Mouse (Mus musculus): ENCODE measurements at regions not wholly inside any gene's neighbourhood (a gene's known extent, or its start where the extent isn't known, plus 50 kb on each side); places are given as distances from the start of the nearest gene placed in this dataset.

DNA sequence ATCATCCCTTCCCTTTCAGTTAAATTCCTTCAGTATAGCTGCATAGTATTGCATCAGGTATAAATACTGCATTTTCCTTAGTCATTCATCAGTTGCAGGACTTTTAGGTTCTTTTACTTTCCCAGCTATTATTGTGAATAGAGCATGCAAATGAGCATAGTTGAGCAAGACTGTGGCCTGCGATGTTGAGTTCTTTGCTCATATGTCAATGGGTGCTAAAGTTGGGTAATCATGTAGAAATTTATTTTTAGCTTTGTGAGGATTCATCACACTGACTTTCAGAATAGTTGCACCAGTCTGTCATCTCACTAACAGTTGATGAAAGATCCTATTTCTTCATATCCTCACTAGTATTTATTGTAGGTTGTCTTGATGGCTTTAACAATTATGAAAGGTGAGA, 380.3 kb upstream of the Arrdc3 start:
- DNase-seq (ENCODE audit: low spot score), result no peak

DNA sequence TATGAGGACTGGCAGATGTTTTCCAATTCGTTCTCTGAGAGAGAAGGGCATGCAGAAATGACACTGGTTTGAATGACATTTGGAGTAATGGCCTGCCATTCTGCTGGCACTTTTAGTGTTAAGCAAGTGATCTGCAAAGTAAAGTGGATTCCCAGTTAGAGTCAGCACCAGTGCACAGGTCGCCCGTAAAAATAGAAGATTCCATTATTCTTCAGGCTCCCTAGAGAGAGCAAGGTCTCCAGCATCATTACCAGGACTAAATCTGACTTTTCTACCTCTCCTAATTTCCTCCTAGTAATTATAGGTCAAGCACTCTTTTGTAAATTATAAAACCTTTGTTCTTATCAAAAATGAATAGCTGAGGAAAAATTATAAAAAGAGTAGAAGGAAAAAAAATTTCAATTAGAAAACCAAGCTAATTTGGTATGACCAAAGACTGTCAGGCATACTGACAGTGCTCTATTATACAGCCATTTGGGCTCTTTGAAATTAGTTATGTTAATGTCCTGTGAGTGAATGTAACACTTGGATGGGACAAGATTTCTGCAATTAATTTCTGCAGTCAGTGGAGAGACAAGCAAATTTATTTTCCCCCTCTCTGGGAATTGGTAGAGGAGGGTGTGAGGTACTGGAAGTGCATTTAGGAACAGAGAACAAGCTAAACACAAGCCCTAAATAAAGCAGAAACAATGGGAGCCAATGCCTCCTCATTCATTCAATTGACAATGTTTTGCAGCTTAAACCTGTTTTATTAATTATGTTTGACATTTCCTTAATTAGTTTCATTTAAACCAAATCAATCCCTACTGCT, 368.8 kb upstream of the Arrdc3 start:
- DNase-seq (ENCODE audit: low spot score), result no peak

DNA sequence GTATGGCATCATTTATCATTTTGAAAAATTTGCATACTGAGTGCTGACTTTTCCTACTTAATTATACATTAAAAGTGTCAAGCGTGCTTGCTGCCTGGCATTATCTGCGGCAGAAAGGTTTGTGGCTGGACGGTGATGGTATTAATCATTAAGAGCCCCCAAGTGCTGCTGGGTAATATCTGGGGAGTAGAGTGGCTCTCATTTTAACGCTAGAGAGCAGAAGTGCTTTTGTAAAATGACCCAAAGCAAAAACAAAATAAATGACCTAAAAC, 368.3 kb upstream of the Arrdc3 start:
- DNase-seq (ENCODE audit: low spot score), result no peak

DNA sequence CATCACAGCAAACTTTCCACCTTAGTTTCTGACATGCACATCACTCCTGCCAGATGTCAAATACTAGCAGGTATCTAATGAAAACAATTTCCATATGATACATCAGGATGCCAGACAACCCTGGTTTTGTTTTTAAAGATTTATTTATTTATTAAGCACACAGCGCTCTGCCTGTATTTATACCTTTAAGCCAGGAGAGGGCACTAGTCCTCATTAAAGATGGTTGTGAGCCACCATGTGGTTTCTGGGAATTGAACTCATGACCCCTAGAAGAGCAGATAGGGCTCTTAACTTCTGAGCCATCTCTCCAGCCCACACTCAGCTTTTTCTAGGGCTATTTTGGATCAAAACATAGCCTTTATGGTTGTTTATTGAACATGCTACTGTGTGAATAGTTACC, 364.3 kb upstream of the Arrdc3 start:
- no peak for DNase-seq (ENCODE audit: low spot score)

DNA sequence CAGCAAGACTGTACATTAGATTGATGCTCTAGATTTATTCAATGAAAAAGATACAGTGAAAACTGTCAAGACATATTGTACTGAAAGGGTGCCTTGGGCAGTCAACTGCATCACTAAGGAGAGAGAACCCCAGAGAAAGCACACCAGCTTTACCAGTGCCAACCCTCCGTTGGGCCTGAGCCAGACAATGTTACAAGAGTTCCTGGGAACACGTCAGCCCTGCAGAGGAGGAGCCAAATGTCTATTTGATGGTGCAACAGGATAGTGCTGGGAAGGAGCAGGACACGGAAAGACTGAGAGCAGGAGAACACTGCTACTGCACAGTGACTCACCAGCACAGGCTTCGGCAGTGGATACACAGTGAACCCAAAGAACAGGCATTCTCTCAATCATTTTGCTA, 363.4 kb upstream of the Arrdc3 start:
- no peak for DNase-seq (ENCODE audit: low spot score)

DNA sequence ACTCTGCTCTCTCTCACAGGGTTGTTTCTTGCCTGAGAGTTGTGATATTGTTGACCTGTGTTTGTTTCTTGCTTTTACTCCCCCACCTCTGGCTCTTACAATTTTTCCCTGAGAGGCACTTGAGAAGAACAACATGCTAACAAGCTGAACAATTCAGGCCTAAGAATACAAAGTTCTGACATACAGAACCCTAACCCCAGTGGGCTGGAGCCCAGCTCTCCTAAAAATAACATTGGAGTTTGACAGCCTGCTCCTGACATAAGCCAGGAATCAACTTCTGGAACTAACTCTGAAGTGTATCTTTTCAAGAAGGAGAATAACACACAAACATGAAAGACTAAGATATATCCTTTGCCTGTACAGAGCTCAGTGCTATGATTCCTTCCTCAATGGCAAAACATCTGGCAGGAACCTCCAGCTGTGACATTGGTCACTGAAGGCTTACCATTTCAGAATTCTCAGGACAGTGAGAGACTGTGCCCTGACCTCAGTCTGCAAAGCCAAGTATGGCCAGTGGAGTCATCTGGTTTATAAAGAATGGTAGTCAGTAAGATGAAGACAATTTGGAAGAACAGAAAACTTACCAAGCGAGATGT, 347.3 kb upstream of the Arrdc3 start:
- DNase-seq (ENCODE audit: low spot score), result peak; percentile 25

DNA sequence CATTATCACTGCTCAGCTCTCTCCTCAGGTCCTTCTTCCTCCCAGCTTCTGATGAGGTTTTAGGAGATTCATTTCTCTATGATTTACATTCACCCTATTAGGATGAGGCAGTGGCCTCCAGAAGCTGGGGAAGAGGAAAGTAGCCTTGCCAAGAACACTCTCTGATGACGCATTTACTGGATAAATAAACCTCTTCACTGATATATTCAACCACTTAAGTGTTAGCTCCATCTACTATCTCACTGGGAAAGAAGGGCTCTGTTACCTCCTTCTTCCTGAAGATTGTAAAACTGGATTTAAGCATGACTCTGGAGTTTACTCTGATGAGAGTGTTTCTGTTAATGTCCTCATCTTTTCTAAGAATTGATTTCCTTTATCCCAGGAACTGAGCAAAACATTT, 338.2 kb upstream of the Arrdc3 start:
- no peak for DNase-seq (ENCODE audit: low spot score)

DNA sequence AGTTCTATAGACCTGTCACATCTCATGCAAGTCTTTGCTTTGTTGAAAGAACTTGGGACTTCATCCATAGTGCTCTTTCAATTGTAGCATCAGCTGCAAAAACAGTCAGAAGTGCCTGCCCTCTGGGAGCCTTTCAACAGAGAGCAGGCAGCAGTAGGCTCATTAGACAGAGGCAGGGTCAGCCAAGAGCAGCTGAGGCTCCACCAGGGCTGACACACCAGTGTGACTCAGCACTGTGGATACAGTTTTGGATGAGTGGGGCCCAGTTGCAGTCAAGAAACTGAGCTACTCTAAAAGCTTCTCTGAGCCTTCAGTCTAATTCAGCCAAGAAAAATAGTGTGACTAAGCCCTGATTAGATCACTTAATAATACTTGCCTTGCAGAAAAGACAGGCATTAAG, 326.0 kb upstream of the Arrdc3 start:
- DNase-seq (ENCODE audit: low spot score), result no peak

Data from lung, postnatal 25 days (tissue).